Mouse (Mus musculus): ENCODE measurements around the gene Tut7.

DNA sequence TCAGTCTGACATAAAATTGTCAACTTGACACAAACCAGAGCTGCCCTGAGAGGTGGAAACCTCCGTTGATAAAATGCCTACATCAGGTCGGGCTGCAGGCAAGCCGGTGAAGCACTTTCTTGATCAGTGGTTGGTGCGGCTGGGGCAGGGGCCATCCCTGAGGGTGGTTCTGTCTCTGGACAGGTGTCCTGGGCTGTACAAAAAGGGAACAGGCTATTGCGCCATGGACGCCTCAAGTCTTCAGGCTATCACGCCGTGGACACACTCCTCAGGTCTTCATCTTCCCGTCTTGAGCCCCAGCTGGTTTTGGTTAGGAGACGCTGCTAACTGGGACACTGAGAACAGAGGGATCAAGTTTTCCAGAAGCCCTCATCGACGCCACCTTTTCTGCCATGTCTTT is 72.6 kb downstream of the Tut7 start:
- TF ChIP-seq CTCF (conservative IDR thresholded peaks at IDR 0.05; ENCODE audit: low read length) (no peak), POU5F1 (IDR thresholded peaks at IDR 0.05; ENCODE audit: borderline replicate concordance, low read length) (no peak), NANOG (IDR thresholded peaks at IDR 0.05; ENCODE audit: borderline replicate concordance, low read length) (no peak)
